Mouse (Mus musculus): Measurements from ENCODE around the gene Cdh12.

- TF ChIP-seq POLR2A (IDR thresholded peaks at IDR 0.05; ENCODE audit: control insufficient read depth, extremely low read depth, insufficient read depth, low read length, poor library complexity) = no peak
- TF ChIP-seq CTCF (IDR thresholded peaks at IDR 0.05; ENCODE audit: borderline replicate concordance, control insufficient read depth, extremely low read depth, insufficient read depth, low read length, poor library complexity) = no peak
These were observed 217.6 kb downstream of the Cdh12 start, which contains the start of gene Acot10 for GRCm38 (mm10) chr15:20666650-20667049.

Measured in thymus, adult 2 months (tissue).